Mouse (Mus musculus) layer of hippocampus, postnatal 14 days (tissue): ENCODE results near the gene Dusp5. TPM values are rescaled to one million over a fixed set of nuclear protein-coding genes. Genes with fewer than 3 reads are reported as not detected.
"Not testable (repeated sequence)": the region's sequence is repeated elsewhere in the genome, so short reads cannot be mapped to it uniquely, and the experiment has no call there.

Experiments used
- DNase-seq, 2 experiments: peaks; one replicate each; pipeline ENCODE4 v3.0.0; 2021 to 2022; ENCODE audit warnings: low spot score in 2 of 2, mixed read lengths in 1 of 2
- long read RNA-seq, 2 experiments: library from polyadenylated mRNA; stranded (forward); transcript quantifications; one replicate each; pipeline ENCODE4 v2.0.0; 2021
- total RNA-seq, 2 experiments: library from RNA; stranded (reverse); gene quantifications; 2 replicates each; pipeline ENCODE4 v1.2.3; 2021

The Dusp5 gene
- 10 to 100 TPM; 16.9 to 19.8 TPM for total RNA-seq
- long read RNA-seq, experiment 1, transcript Dusp5-201 (4 exons, 2,473 nt), result major isoform, 15 of 17 reads
- long read RNA-seq, experiment 1, partial matches to known transcripts, result 2 of 17 reads
- long read RNA-seq, experiment 1, other reads (novel, unspliced or antisense), result 0 of 17 reads
- long read RNA-seq, experiment 2, transcript Dusp5-201 (4 exons, 2,473 nt), result major isoform, 24 of 26 reads
- long read RNA-seq, experiment 2, partial matches to known transcripts, result 1 of 26 reads
- long read RNA-seq, experiment 2, other reads (novel, unspliced or antisense), result 1 of 26 reads

GRCm38 (mm10) chr19:53528752-53529454 lies at the start of gene Dusp5:
TSS of gene Dusp5 (plus strand) at chr19:53529109.
- DNase-seq, result peak; percentile 95 to 96

- no peak for DNase-seq
These were observed 49.3 kb upstream of the Dusp5 start for GRCm38 (mm10) chr19:53479590-53479989.

- DNase-seq, result no peak
These were observed 46.8 kb upstream of the Dusp5 start for GRCm38 (mm10) chr19:53482093-53482492.

GRCm38 (mm10) chr19:53482527-53482926 lies 46.4 kb upstream of the Dusp5 start:
- DNase-seq, result no peak

GRCm38 (mm10) chr19:53483984-53484383 lies 44.9 kb upstream of the Dusp5 start:
- no peak for DNase-seq

GRCm38 (mm10) chr19:53484918-53485317 lies 44.0 kb upstream of the Dusp5 start:
- DNase-seq, result no peak

GRCm38 (mm10) chr19:53489187-53489586 lies 39.7 kb upstream of the Dusp5 start:
- DNase-seq, result no peak

GRCm38 (mm10) chr19:53489910-53490309 lies 39.0 kb upstream of the Dusp5 start:
- no peak for DNase-seq

- no peak for DNase-seq
These were observed 38.0 kb upstream of the Dusp5 start for GRCm38 (mm10) chr19:53490898-53491297.

- no peak for DNase-seq
These were observed 36.4 kb upstream of the Dusp5 start for GRCm38 (mm10) chr19:53492528-53492927.

- no peak for DNase-seq
These were observed 35.0 kb upstream of the Dusp5 start for GRCm38 (mm10) chr19:53493866-53494265.

- DNase-seq, result no peak
These were observed 31.0 kb upstream of the Dusp5 start for GRCm38 (mm10) chr19:53497910-53498309.

- no peak for DNase-seq
These were observed 29.9 kb upstream of the Dusp5 start for GRCm38 (mm10) chr19:53499049-53499448.

- no peak for DNase-seq
These were observed 29.4 kb upstream of the Dusp5 start for GRCm38 (mm10) chr19:53499451-53499940.

GRCm38 (mm10) chr19:53500298-53501006 lies 28.5 kb upstream of the Dusp5 start:
- peak in 1 of 2 experiments; percentile 24 for DNase-seq

- DNase-seq, result not testable (repeated sequence)
These were observed 27.7 kb upstream of the Dusp5 start for GRCm38 (mm10) chr19:53501239-53501638.

- DNase-seq, result no peak
These were observed 27.1 kb upstream of the Dusp5 start for GRCm38 (mm10) chr19:53501765-53502164.

- no peak for DNase-seq
These were observed 26.0 kb upstream of the Dusp5 start for GRCm38 (mm10) chr19:53502891-53503371.

GRCm38 (mm10) chr19:53504181-53504580 lies 24.7 kb upstream of the Dusp5 start:
- DNase-seq, result no peak

- no peak for DNase-seq
These were observed 23.2 kb upstream of the Dusp5 start for GRCm38 (mm10) chr19:53505728-53506127.

- DNase-seq, result no peak
These were observed 21.4 kb upstream of the Dusp5 start for GRCm38 (mm10) chr19:53507497-53507896.
